Mouse (Mus musculus): ENCODE measurements at regions not wholly inside any gene's neighbourhood (a gene's known extent, or its start where the extent isn't known, plus 50 kb on each side); places are given as distances from the start of the nearest gene placed in this dataset.

GRCm38 (mm10) chr14:72817764-72818163 lies 108.0 kb upstream of the Fndc3a start:
- TF ChIP-seq EP300 (IDR thresholded peaks at IDR 0.05; ENCODE audit: insufficient read depth, low read depth, low read length) (no peak), POLR2A (IDR thresholded peaks at IDR 0.05; ENCODE audit: insufficient read depth, low read depth, low read length) (no peak)

Measured in heart, adult 2 months (tissue).